Mouse (Mus musculus) testis, adult 2 months (tissue): ENCODE measurements around the gene Arid4a.

Source experiments
- CTCF ChIP-seq: fragments of 200-500 bp; IDR thresholded peaks from 2 replicates; pipeline ENCODE4 v1.5.1; 2012; ENCODE audit warnings: low read depth, mild to moderate bottlenecking, inconsistent platforms, low read length, moderate library complexity; ENCODE audit not compliant: control insufficient read depth, insufficient read depth, insufficient replicate concordance
- POLR2A ChIP-seq: fragments of 200-500 bp; IDR thresholded peaks from 2 replicates; pipeline ENCODE4 v1.6.1; 2012; ENCODE audit warnings: low read depth, mild to moderate bottlenecking, inconsistent platforms, low read length, moderate library complexity; ENCODE audit not compliant: control insufficient read depth

GRCm38 (mm10) chr12:71135581-71135980 is 119.8 kb downstream of the Arid4a start:
- no peak for TF ChIP-seq POLR2A
- no peak for TF ChIP-seq CTCF
